Mouse (Mus musculus) thymus, postnatal 0 days (tissue): ENCODE results near the gene Nup37. TPM values are rescaled to one million over a fixed set of nuclear protein-coding genes. Genes with fewer than 3 reads are reported as not detected.

ENCODE experiments used
- DNase-seq: peaks from one replicate; pipeline ENCODE4 v3.0.0-alpha.2; 2015; ENCODE audit warnings: low spot score
- polyA plus RNA-seq: library from polyadenylated mRNA; unstranded; fragments of >200 nt; fragmentation: Nextera tagmentation; extraction: Ambion mirVana; gene quantifications from 2 replicates; pipeline ENCODE4 v1.2.1, GENCODE M21; 2015

Nup37 gene
- polyA plus RNA-seq, 1 experiment from 2014 or later, result 98.9 TPM

GRCm38 (mm10) chr10:88225421-88225820 is 78.6 kb downstream of the Nup37 start:
- DNase-seq, result no peak

GRCm38 (mm10) chr10:88227962-88228361 is 81.2 kb downstream of the Nup37 start:
- DNase-seq, result no peak

Other genes with a start within 250 kb of the Nup37 start
- gene Pmch, start 55.9 kb upstream of the Nup37 start, polyA plus RNA-seq, result 0.33 and 0.55 TPM in 2 replicates
- gene Parpbp, start 51 bp upstream of the Nup37 start, polyA plus RNA-seq, result 12.1 and 13.3 TPM in 2 replicates
- 115 and 130 TPM in 2 replicates for gene Washc3, start 54.1 kb downstream of the Nup37 start, polyA plus RNA-seq
- gene Dram1, start 232.1 kb downstream of the Nup37 start, polyA plus RNA-seq, result 8.6 and 9.8 TPM in 2 replicates
- gene Gnptab, start 232.1 kb downstream of the Nup37 start, polyA plus RNA-seq, result 8.6 and 9.6 TPM in 2 replicates